15 mouse cellular contexts compared by ENCODE assay signal in the genomic region with DNA sequence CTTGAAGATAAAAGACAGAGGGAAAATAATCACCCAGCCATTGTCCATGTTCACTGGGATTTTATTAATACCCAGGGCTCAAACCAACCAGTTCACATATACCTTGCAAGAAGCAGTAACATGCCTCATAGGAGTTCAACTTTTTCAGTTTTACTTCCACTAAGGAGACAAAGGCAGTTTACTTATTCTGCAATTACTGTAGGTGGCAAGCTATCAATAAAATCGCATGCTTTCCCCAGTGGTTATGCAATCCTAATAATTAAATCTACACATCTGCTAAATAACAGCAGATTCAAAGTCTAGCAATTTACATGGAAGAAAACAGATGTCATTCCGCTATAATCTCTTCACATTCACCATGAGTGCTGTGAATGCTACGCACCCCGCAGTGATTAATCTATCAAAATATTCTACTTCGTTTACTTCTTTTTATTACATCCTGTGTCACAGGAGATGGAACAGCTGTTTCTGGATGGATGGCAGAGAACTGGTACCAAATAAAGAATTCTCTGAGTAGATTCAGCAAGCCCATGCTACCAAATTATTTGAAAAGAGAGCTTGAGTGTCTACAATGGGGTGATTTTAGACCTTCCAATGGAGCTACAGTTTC.
"Had no signal": no experiment of that assay in that cellular context is flagged by ENCODE, and none has a peak within 500 bp of the region (broad histone marks: within the 10 kb centered on the region; RNA-seq: fewer than 3 reads in every experiment).

No protein-coding gene starts in this region.

- H3K9me3 ChIP-seq: limb, embryonic 10.5 days; liver, embryonic 15.5 days; lung, embryonic 15.5 days; megakaryocyte, embryonic 14.5 days; midbrain, embryonic 12.5 days; stomach, embryonic 15.5 days had no signal

- H3K4me1 ChIP-seq: limb, embryonic 10.5 days; liver, embryonic 15.5 days; lung, embryonic 15.5 days; megakaryocyte, embryonic 14.5 days; midbrain, embryonic 12.5 days; stomach, embryonic 15.5 days had no signal

- H3K27me3 ChIP-seq: liver, embryonic 15.5 days; lung, embryonic 15.5 days; megakaryocyte, embryonic 14.5 days; midbrain, embryonic 12.5 days; stomach, embryonic 15.5 days had no signal

- H3K4me2 ChIP-seq: liver, embryonic 11.5 days; liver, embryonic 15.5 days; lung, embryonic 15.5 days; midbrain, embryonic 12.5 days; stomach, embryonic 15.5 days had no signal

- H3K4me3 ChIP-seq: left cerebral cortex, adult 2 months; limb, embryonic 10.5 days; liver, embryonic 15.5 days; lung, embryonic 15.5 days; midbrain, embryonic 12.5 days; stomach, embryonic 15.5 days had no signal

- H3K9ac ChIP-seq: liver, embryonic 15.5 days; lung, embryonic 15.5 days; midbrain, embryonic 12.5 days; stomach, embryonic 15.5 days had no signal

- H3K36me3 ChIP-seq: limb, embryonic 10.5 days; liver, embryonic 15.5 days; lung, embryonic 15.5 days; midbrain, embryonic 12.5 days; stomach, embryonic 15.5 days had no signal

- ATAC-seq: midbrain, embryonic 16.5 days had no signal

- H3K27ac ChIP-seq: left cerebral cortex, adult 2 months; limb, embryonic 10.5 days; liver, embryonic 15.5 days; lung, embryonic 15.5 days; macrophage; midbrain, embryonic 12.5 days; stomach, embryonic 15.5 days had no signal

- DNase-seq: kidney, adult 8-10 months; kidney, postnatal 25 days; lung, postnatal 14 days; right cerebral cortex, postnatal 14 days; thymus, postnatal 36 days had no signal
